Mouse (Mus musculus): Measurements from ENCODE around the gene Doc2b. TPM values are rescaled to one million over a fixed set of nuclear protein-coding genes. Genes with fewer than 3 reads are reported as not detected.
"Not testable (repeated sequence)": the region's sequence is repeated elsewhere in the genome, so short reads cannot be mapped to it uniquely, and the experiment has no call there.

Gene Doc2b
- total RNA-seq, 2 experiments from 2014 or later: 13.6 to 20.3 TPM

- DNase-seq: no peak
Observed at GRCm38 (mm10) chr11:75735462-75736252, 60.2 kb downstream of the Doc2b start.

- DNase-seq: peak; percentile 81
Observed at GRCm38 (mm10) chr11:75733227-75733940, 62.5 kb downstream of the Doc2b start.

GRCm38 (mm10) chr11:75732434-75733226 is 63.2 kb downstream of the Doc2b start, which contains the start of gene Ywhae:
Ywhae (plus strand) TSS chr11:75732869.
- peak; percentile 93 for DNase-seq

GRCm38 (mm10) chr11:75727659-75728058 is 68.2 kb downstream of the Doc2b start:
- DNase-seq: not testable (repeated sequence)

- no peak for DNase-seq
Observed at GRCm38 (mm10) chr11:75727168-75727567, 68.7 kb downstream of the Doc2b start.

GRCm38 (mm10) chr11:75722339-75722738 is 73.5 kb downstream of the Doc2b start:
- DNase-seq: no peak

Other genes with a start within 250 kb of the Doc2b start
- 100 to 1,000 TPM; 130 to 139 TPM for gene Pitpna, start 208.0 kb downstream of the Doc2b start, total RNA-seq (2021)
- gene Inpp5k, start 165.1 kb downstream of the Doc2b start, total RNA-seq (2021): 10 to 100 TPM; 30.7 to 43.0 TPM
- 100 to 1,000 TPM; 128 to 132 TPM for gene Myo1c, start 145.5 kb downstream of the Doc2b start, total RNA-seq (2021)
- 10 to 100 TPM; 93.2 to 96.5 TPM for gene Crk, start 116.8 kb downstream of the Doc2b start, total RNA-seq (2021)
- 100 to 1,000 TPM; 591 to 594 TPM for gene Ywhae, start 63.2 kb downstream of the Doc2b start, total RNA-seq (2021)
- gene Rph3al, start 142.4 kb upstream of the Doc2b start, total RNA-seq (2021): 10 to 100 TPM; 11.2 to 12.2 TPM
- not detected for gene 1700016K19Rik, start 203.9 kb upstream of the Doc2b start, total RNA-seq (2021)
- 10 to 100 TPM; 61.0 to 75.2 TPM for gene Rflnb, start 231.7 kb upstream of the Doc2b start, total RNA-seq (2021)

Measured in adrenal gland, postnatal 10 days (tissue).